Mouse (Mus musculus) forebrain, postnatal 0 days (tissue): ENCODE data around the gene Nrarp. TPM values are rescaled to one million over a fixed set of nuclear protein-coding genes. Genes with fewer than 3 reads are reported as not detected.

Source experiments
- ATAC-seq: fragments of 200-750 bp; cut with Nextera tagmentation; 2 replicates; pipeline ENCODE4 v1.8.0; 2017; ENCODE audit warnings: mild to moderate bottlenecking, moderate library complexity
- DNase-seq: peaks from one replicate; pipeline ENCODE4 v3.0.0-alpha.2; 2015
- H3K27ac ChIP-seq: fragments of 300-500 bp; sonication (generic); 2 replicates; pipeline ENCODE4 v1.5.1; 2014; ENCODE audit warnings: low read depth, mild to moderate bottlenecking, antibody characterized with exemption, low read length, moderate library complexity, mixed read lengths
- H3K27me3 ChIP-seq: fragments of 300-500 bp; sonication (generic); 2 replicates; pipeline ENCODE4 v1.6.1; 2014; ENCODE audit warnings: mild to moderate bottlenecking, low read length, mixed read lengths; ENCODE audit not compliant: insufficient read depth
- H3K36me3 ChIP-seq: fragments of 300-500 bp; sonication (generic); 2 replicates; pipeline ENCODE4 v1.6.1; 2014; ENCODE audit warnings: mild to moderate bottlenecking, moderate library complexity; ENCODE audit not compliant: insufficient read depth
- H3K4me1 ChIP-seq: fragments of 300-500 bp; sonication (generic); 2 replicates; pipeline ENCODE4 v1.6.1; 2014; ENCODE audit warnings: antibody characterized with exemption; ENCODE audit not compliant: insufficient read depth
- H3K4me2 ChIP-seq: fragments of 300-500 bp; sonication (generic); 2 replicates; pipeline ENCODE4 v1.6.1; 2014; ENCODE audit warnings: low read depth, mild to moderate bottlenecking, moderate library complexity
- H3K4me3 ChIP-seq: fragments of 300-500 bp; sonication (generic); 2 replicates; pipeline ENCODE4 v1.5.1; 2014; ENCODE audit warnings: low read depth, low read length, mixed read lengths
- H3K9ac ChIP-seq: fragments of 300-500 bp; sonication (generic); 2 replicates; pipeline ENCODE4 v1.6.1; 2014; ENCODE audit warnings: mild to moderate bottlenecking
- H3K9me3 ChIP-seq: fragments of 300-500 bp; sonication (generic); 2 replicates; pipeline ENCODE4 v1.6.1; 2016; ENCODE audit warnings: low read length
- CTCF ChIP-seq: sonication (generic); IDR thresholded peaks from 2 replicates; pipeline ENCODE4 v1.5.1; 2016; ENCODE audit warnings: antibody characterized with exemption, control low read depth, low read depth
- WGBS: fragments of 180-500 bp; shearing (Covaris S2); extraction: QIAGEN DNeasy Blood & Tissue Kit; methylation state at CpG from one replicate; pipeline ENCODE4 v1.1.7; 2014; 5-methylcytosine and 5-hydroxymethylcytosine counted together
- polyA plus RNA-seq: library from polyadenylated mRNA; unstranded; fragments of >200 nt; fragmentation: Nextera tagmentation; extraction: Ambion mirVana; gene quantifications from 2 replicates; pipeline ENCODE4 v1.2.1, GENCODE M21; 2015
- total RNA-seq: library from RNA; depleted of rRNA; stranded (reverse); fragments of >200 nt; gene quantifications from 2 replicates; pipeline ENCODE4 v1.2.3, GENCODE M21; 2014; rRNA removed

Nrarp gene
- total and polyA plus RNA-seq, 2 experiments from 2014 or later: 17.8 to 40.0 TPM

- Histone ChIP-seq H3K9ac (no peak overlapping the region), H3K4me1 (peaks cover 18% of the 10 kb centered on the region; the same call in 1 of the 2 replicates), H3K27ac (no peak overlapping the region), H3K27me3 (no peaks in the 10 kb centered on the region), H3K4me3 (no peak overlapping the region), H3K36me3 (no peaks in the 10 kb centered on the region), H3K9me3 (no peaks in the 10 kb centered on the region), H3K4me2 (no peak overlapping the region)
- 91% methylated on average over 4 of the region's 4 CpGs for WGBS
- TF ChIP-seq CTCF: no peak
- DNase-seq (no peak), ATAC-seq (no peak)
These were observed 46.8 kb downstream of the Nrarp start for GRCm38 (mm10) chr2:25227406-25227805.

DNA sequence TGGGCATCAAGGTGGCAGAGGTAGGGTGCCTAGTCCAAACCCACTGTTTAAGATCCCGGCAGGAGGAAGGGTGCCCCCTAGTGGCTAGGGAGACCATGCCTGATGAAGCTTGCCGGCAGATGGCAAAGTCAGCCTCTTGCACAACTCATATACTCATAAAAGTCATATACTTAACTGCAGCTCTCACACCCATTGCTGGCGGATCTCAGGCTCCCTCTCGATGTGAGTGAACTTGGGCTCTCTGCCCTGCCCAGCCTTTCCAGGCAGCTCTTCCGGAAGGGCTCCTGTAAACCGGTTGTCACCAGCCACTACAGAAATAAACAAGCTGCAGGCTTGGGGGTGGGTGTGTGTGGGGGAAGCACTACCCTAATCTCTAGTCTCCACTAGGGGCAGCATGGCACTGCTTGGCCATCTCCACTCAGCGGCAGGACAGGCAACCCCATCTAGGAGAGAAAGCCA is 47.9 kb downstream of the Nrarp start:
- peak overlapping the region; percentile 35 for H3K4me2 ChIP-seq
- H3K9me3 ChIP-seq: no peaks in the 10 kb centered on the region
- no peaks in the 10 kb centered on the region for H3K27me3 ChIP-seq
- ATAC-seq: peak; percentile 25
- 1% methylated on average over 7 of the region's 7 CpGs for WGBS
- TF ChIP-seq CTCF: peak; percentile 72
- no peaks in the 10 kb centered on the region for H3K36me3 ChIP-seq
- peak overlapping the region; percentile 78 for H3K27ac ChIP-seq
- peak overlapping the region; percentile 11; the same call in 1 of the 2 replicates for H3K4me3 ChIP-seq
- 0 out of 2 replicates have a peak overlapping the region, but pooled peaks have one; percentile 26 for H3K9ac ChIP-seq
- peaks cover 15% of the 10 kb centered on the region; the same call in 1 of the 2 replicates for H3K4me1 ChIP-seq
- peak; percentile 86 for DNase-seq

- Histone ChIP-seq H3K36me3 (no peaks in the 10 kb centered on the region), H3K4me1 (peaks cover 11% of the 10 kb centered on the region; the same call in 1 of the 2 replicates), H3K4me2 (peak overlapping the region; percentile 35; the same call in 1 of the 2 replicates), H3K27me3 (no peaks in the 10 kb centered on the region; the same call in 1 of the 2 replicates), H3K4me3 (no peak overlapping the region), H3K27ac (peak overlapping the region; percentile 78), H3K9me3 (no peaks in the 10 kb centered on the region), H3K9ac (no peak overlapping the region; the same call in 1 of the 2 replicates)
- 69% methylated on average over 6 of the region's 6 CpGs for WGBS
- ATAC-seq: no peak
- DNase-seq: no peak
- TF ChIP-seq CTCF: no peak
These were observed 48.5 kb downstream of the Nrarp start for GRCm38 (mm10) chr2:25228995-25229530.

DNA sequence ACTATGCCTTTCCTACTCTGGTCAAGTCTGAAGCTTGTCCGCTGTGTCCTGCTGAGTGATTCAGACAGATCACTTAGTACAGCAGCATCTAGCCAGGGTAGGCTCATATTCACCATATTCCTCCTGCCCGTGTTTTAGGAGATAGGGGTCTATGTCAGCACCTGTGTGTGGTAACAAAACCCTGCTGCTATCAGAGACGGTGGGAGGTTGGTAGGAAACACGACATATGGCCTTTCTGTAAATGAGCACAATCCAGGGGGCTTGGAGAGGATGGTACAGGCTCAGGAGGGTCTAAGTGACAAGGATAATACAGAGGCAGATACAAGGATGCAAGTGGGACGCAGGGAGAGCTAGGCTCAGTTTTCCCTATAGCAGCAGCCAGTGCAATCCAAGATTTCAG is 49.0 kb downstream of the Nrarp start:
- no peak for DNase-seq
- Histone ChIP-seq H3K9me3 (no peaks in the 10 kb centered on the region), H3K9ac (no peak overlapping the region), H3K4me1 (peaks cover 11% of the 10 kb centered on the region; the same call in 1 of the 2 replicates), H3K27ac (no peak overlapping the region), H3K36me3 (no peaks in the 10 kb centered on the region), H3K4me2 (no peak overlapping the region), H3K4me3 (no peak overlapping the region), H3K27me3 (no peaks in the 10 kb centered on the region; the same call in 1 of the 2 replicates)
- ATAC-seq: no peak
- WGBS: 80% methylated on average over 5 of the region's 5 CpGs
- no peak for TF ChIP-seq CTCF

DNA sequence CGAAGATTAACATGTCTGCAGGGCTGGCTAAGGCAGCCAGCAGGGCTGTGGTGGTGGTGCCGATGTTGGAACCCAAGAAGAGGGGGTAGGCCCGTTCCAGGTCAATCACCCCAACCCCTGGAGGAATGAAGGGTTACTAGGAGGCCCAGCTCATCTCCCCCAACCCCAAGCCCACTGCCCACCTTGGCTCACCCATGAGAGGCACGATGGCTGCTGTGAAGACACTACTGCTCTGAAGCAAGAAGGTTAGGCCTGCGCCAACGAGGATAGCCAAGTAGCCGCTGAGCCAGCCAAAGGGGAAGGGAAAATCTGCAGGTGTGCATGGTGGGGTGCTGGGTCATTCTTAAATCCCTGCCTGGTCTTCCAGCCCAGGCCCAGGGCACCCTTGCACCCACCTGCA is 50.0 kb downstream of the Nrarp start:
- H3K4me3 ChIP-seq: no peak overlapping the region
- H3K27me3 ChIP-seq: no peaks in the 10 kb centered on the region; the same call in 1 of the 2 replicates
- H3K9me3 ChIP-seq: no peaks in the 10 kb centered on the region
- H3K4me1 ChIP-seq: peaks cover 9% of the 10 kb centered on the region; the same call in 1 of the 2 replicates
- WGBS: 86% methylated on average over 7 of the region's 7 CpGs
- no peak for DNase-seq
- no peak for TF ChIP-seq CTCF
- H3K36me3 ChIP-seq: no peaks in the 10 kb centered on the region
- H3K4me2 ChIP-seq: no peak overlapping the region
- no peak overlapping the region for H3K9ac ChIP-seq
- ATAC-seq: no peak
- H3K27ac ChIP-seq: no peak overlapping the region

DNA sequence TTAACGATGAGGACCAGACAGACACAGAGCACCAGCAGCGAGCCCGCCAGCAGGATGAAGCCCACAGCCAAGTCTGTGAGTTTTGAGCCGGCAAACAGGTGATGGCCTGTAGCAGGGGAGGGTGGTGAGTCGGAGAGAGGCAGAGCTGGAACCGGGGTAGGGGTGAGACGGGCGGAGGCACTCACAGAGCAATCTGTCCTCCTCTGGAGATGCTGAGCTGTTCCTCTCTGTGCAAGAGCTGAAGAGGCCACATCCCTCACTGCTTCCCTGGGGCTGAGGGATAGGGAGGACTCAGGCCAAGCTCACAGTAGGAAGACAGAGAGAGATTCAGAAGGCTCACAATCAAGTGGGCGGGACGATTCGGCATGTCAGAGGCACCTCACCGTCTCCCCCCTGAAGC is 50.5 kb downstream of the Nrarp start:
- ATAC-seq (no peak), DNase-seq (no peak)
- WGBS: 49% methylated on average over 12 of the region's 12 CpGs
- H3K4me1 ChIP-seq: peaks cover 7% of the 10 kb centered on the region; the same call in 1 of the 2 replicates
- H3K9me3 ChIP-seq: no peaks in the 10 kb centered on the region
- H3K4me2 ChIP-seq: no peak overlapping the region
- TF ChIP-seq CTCF: no peak
- H3K27ac ChIP-seq: no peak overlapping the region
- H3K9ac ChIP-seq: no peak overlapping the region
- no peaks in the 10 kb centered on the region; the same call in 1 of the 2 replicates for H3K27me3 ChIP-seq
- H3K36me3 ChIP-seq: no peaks in the 10 kb centered on the region
- no peak overlapping the region for H3K4me3 ChIP-seq

Other genes with a start within 250 kb of the Nrarp start
Only the 30 nearest of the 33 such genes appear.
- 34.9 and 39.9 TPM in 2 replicates for gene Zmynd19, start 231.0 kb upstream of the Nrarp start, total RNA-seq
- 19.2 and 21.9 TPM in 2 replicates for gene Zmynd19, start 231.0 kb upstream of the Nrarp start, polyA plus RNA-seq
- gene Dph7, start 218.4 kb upstream of the Nrarp start, total RNA-seq: 42.9 and 54.0 TPM in 2 replicates
- gene Dph7, start 218.4 kb upstream of the Nrarp start, polyA plus RNA-seq: 40.8 and 45.1 TPM in 2 replicates
- 79.4 and 123 TPM in 2 replicates for gene Mrpl41, start 205.7 kb upstream of the Nrarp start, total RNA-seq
- 174 and 203 TPM in 2 replicates for gene Mrpl41, start 205.7 kb upstream of the Nrarp start, polyA plus RNA-seq
- gene Pnpla7, start 204.7 kb upstream of the Nrarp start, total RNA-seq: 5.0 TPM in 2 replicates
- 2.7 and 3.1 TPM in 2 replicates for gene Pnpla7, start 204.7 kb upstream of the Nrarp start, polyA plus RNA-seq
- 285 and 329 TPM in 2 replicates for gene Nsmf, start 126.4 kb upstream of the Nrarp start, total RNA-seq
- gene Nsmf, start 126.4 kb upstream of the Nrarp start, polyA plus RNA-seq: 258 and 262 TPM in 2 replicates
- not detected in 2 replicates for gene Entpd8, start 100.5 kb upstream of the Nrarp start, total RNA-seq
- not detected in 2 replicates for gene Entpd8, start 100.5 kb upstream of the Nrarp start, polyA plus RNA-seq
- not detected in 2 replicates for gene Noxa1, start 85.6 kb upstream of the Nrarp start, total RNA-seq
- gene Noxa1, start 85.6 kb upstream of the Nrarp start, polyA plus RNA-seq: not detected in 2 replicates
- 1.7 and 3.3 TPM in 2 replicates for gene Tor4a, start 16.1 kb downstream of the Nrarp start, total RNA-seq
- 0.92 and 1.2 TPM in 2 replicates for gene Tor4a, start 16.1 kb downstream of the Nrarp start, polyA plus RNA-seq
- 94.6 and 115 TPM in 2 replicates for gene Nelfb, start 30.7 kb downstream of the Nrarp start, total RNA-seq
- gene Nelfb, start 30.7 kb downstream of the Nrarp start, polyA plus RNA-seq: 57.1 and 76.1 TPM in 2 replicates
- not detected in 2 replicates for gene Stpg3, start 33.9 kb downstream of the Nrarp start, total RNA-seq
- gene Stpg3, start 33.9 kb downstream of the Nrarp start, polyA plus RNA-seq: not detected in 2 replicates
- gene Fam166a, start 38.0 kb downstream of the Nrarp start, total RNA-seq: not detected in 2 replicates
- gene Fam166a, start 38.0 kb downstream of the Nrarp start, polyA plus RNA-seq: 0.94 TPM in 1 of 2 replicates, not detected in the other
- gene Tubb4b, start 43.9 kb downstream of the Nrarp start, total RNA-seq: 553 and 579 TPM in 2 replicates
- 382 and 469 TPM in 2 replicates for gene Tubb4b, start 43.9 kb downstream of the Nrarp start, polyA plus RNA-seq
- not detected in 2 replicates for gene Slc34a3, start 53.6 kb downstream of the Nrarp start, total RNA-seq
- not detected in 2 replicates for gene Slc34a3, start 53.6 kb downstream of the Nrarp start, polyA plus RNA-seq
- not detected in 2 replicates for gene Rnf224, start 56.0 kb downstream of the Nrarp start, total RNA-seq
- not detected in 2 replicates for gene Rnf224, start 56.0 kb downstream of the Nrarp start, polyA plus RNA-seq
- 77.6 and 84.1 TPM in 2 replicates for gene Rnf208, start 61.5 kb downstream of the Nrarp start, total RNA-seq
- 193 and 205 TPM in 2 replicates for gene Rnf208, start 61.5 kb downstream of the Nrarp start, polyA plus RNA-seq
- not detected in 2 replicates for gene Cysrt1, start 61.7 kb downstream of the Nrarp start, total RNA-seq
- gene Cysrt1, start 61.7 kb downstream of the Nrarp start, polyA plus RNA-seq: not detected in 2 replicates
- 10.1 and 12.8 TPM in 2 replicates for gene AL732309.1, start 66.1 kb downstream of the Nrarp start, total RNA-seq
- 3.0 and 3.1 TPM in 2 replicates for gene AL732309.1, start 66.1 kb downstream of the Nrarp start, polyA plus RNA-seq
- gene Tmem203, start 74.7 kb downstream of the Nrarp start, total RNA-seq: 29.2 and 42.5 TPM in 2 replicates
- gene Tmem203, start 74.7 kb downstream of the Nrarp start, polyA plus RNA-seq: 22.7 and 27.7 TPM in 2 replicates
- 15.2 and 18.1 TPM in 2 replicates for gene Tprn, start 81.9 kb downstream of the Nrarp start, total RNA-seq
- 16.4 and 18.8 TPM in 2 replicates for gene Tprn, start 81.9 kb downstream of the Nrarp start, polyA plus RNA-seq
- gene Ssna1, start 91.7 kb downstream of the Nrarp start, total RNA-seq: 108 and 127 TPM in 2 replicates
- 189 and 195 TPM in 2 replicates for gene Ssna1, start 91.7 kb downstream of the Nrarp start, polyA plus RNA-seq
- 30.2 and 37.9 TPM in 2 replicates for gene Anapc2, start 91.7 kb downstream of the Nrarp start, total RNA-seq
- gene Anapc2, start 91.7 kb downstream of the Nrarp start, polyA plus RNA-seq: 90.7 and 108 TPM in 2 replicates
- not detected in 2 replicates for gene Tmem210, start 107.4 kb downstream of the Nrarp start, total RNA-seq
- not detected in 2 replicates for gene Tmem210, start 107.4 kb downstream of the Nrarp start, polyA plus RNA-seq
- gene Lrrc26, start 109.2 kb downstream of the Nrarp start, total RNA-seq: not detected in 2 replicates
- 0.15 TPM in 1 of 2 replicates, not detected in the other for gene Lrrc26, start 109.2 kb downstream of the Nrarp start, polyA plus RNA-seq
- 77.3 and 88.5 TPM in 2 replicates for gene Grin1, start 138.4 kb downstream of the Nrarp start, total RNA-seq
- 46.9 and 58.2 TPM in 2 replicates for gene Grin1, start 138.4 kb downstream of the Nrarp start, polyA plus RNA-seq
- gene Man1b1, start 151.6 kb downstream of the Nrarp start, total RNA-seq: 54.0 and 66.1 TPM in 2 replicates
- gene Man1b1, start 151.6 kb downstream of the Nrarp start, polyA plus RNA-seq: 35.5 and 43.8 TPM in 2 replicates
- 17.4 and 21.7 TPM in 2 replicates for gene Dpp7, start 175.6 kb downstream of the Nrarp start, total RNA-seq
- 15.3 and 19.8 TPM in 2 replicates for gene Dpp7, start 175.6 kb downstream of the Nrarp start, polyA plus RNA-seq
- 4.1 and 5.2 TPM in 2 replicates for gene Uap1l1, start 184.9 kb downstream of the Nrarp start, total RNA-seq
- 10.4 and 11.9 TPM in 2 replicates for gene Uap1l1, start 184.9 kb downstream of the Nrarp start, polyA plus RNA-seq
- 13.2 and 13.9 TPM in 2 replicates for gene Sapcd2, start 191.6 kb downstream of the Nrarp start, total RNA-seq
- gene Sapcd2, start 191.6 kb downstream of the Nrarp start, polyA plus RNA-seq: 9.5 and 12.7 TPM in 2 replicates
- 8.2 and 13.5 TPM in 2 replicates for gene Entpd2, start 215.1 kb downstream of the Nrarp start, total RNA-seq
- 14.2 and 18.2 TPM in 2 replicates for gene Entpd2, start 215.1 kb downstream of the Nrarp start, polyA plus RNA-seq
- gene Npdc1, start 218.6 kb downstream of the Nrarp start, total RNA-seq: 179 and 188 TPM in 2 replicates
- 413 and 442 TPM in 2 replicates for gene Npdc1, start 218.6 kb downstream of the Nrarp start, polyA plus RNA-seq